Mouse (Mus musculus) C2C12 (cell line): ENCODE data around the gene Fdxr. TPM values are rescaled to one million over a fixed set of nuclear protein-coding genes. Genes with fewer than 3 reads are reported as not detected.

Experiments used
- H3K27me3 ChIP-seq: one replicate; pipeline ENCODE4 v1.6.1; 2011; ENCODE audit not compliant: control insufficient read depth, insufficient read depth, insufficient read length
- H3K36me3 ChIP-seq: one replicate; pipeline ENCODE4 v1.6.1; 2011; ENCODE audit not compliant: control insufficient read depth, insufficient read depth
- H3K4me3 ChIP-seq: one replicate; pipeline ENCODE4 v1.5.1; 2011; ENCODE audit warnings: mild to moderate bottlenecking, control low read depth; ENCODE audit not compliant: poor library complexity, insufficient read depth, severe bottlenecking
- H3K79me2 ChIP-seq: one replicate; pipeline ENCODE4 v1.6.1; 2011; ENCODE audit not compliant: control insufficient read depth, insufficient read depth
- H3K79me3 ChIP-seq: one replicate; pipeline ENCODE4 v1.6.1; 2011; ENCODE audit warnings: low read depth, control low read depth
- H3ac ChIP-seq: one replicate; pipeline ENCODE3; 2011; ENCODE audit warnings: low read depth; ENCODE audit not compliant: control insufficient read depth, insufficient read length
- CEBPB ChIP-seq: IDR thresholded peaks from one replicate; pipeline ENCODE4 v1.6.1; 2011; ENCODE audit warnings: low read depth, mild to moderate bottlenecking, control low read depth, moderate library complexity
- CTCF ChIP-seq: IDR thresholded peaks from one replicate; pipeline ENCODE4 v1.5.1; 2011; ENCODE audit not compliant: control insufficient read depth, insufficient read depth, insufficient read length
- FOSL1 ChIP-seq: IDR thresholded peaks from one replicate; pipeline ENCODE4 v1.8.0; 2011; ENCODE audit warnings: mild to moderate bottlenecking, low read length; ENCODE audit not compliant: poor library complexity, insufficient read depth, severe bottlenecking
- MAX ChIP-seq: IDR thresholded peaks from one replicate; pipeline ENCODE4 v1.6.1; 2011; ENCODE audit warnings: mild to moderate bottlenecking, control low read depth
- MYOD1 ChIP-seq: IDR thresholded peaks from one replicate; pipeline ENCODE4 v1.6.1; 2011; ENCODE audit warnings: low read depth; ENCODE audit not compliant: control insufficient read depth, insufficient read length
- MYOG ChIP-seq: IDR thresholded peaks from one replicate; pipeline ENCODE4 v1.6.1; 2011; ENCODE audit not compliant: control insufficient read depth, insufficient read length; ENCODE audit errors: extremely low read depth
- USF1 ChIP-seq: IDR thresholded peaks from one replicate; pipeline ENCODE4 v1.6.1; 2011; ENCODE audit warnings: low read depth, mild to moderate bottlenecking, control low read depth, moderate library complexity
- polyA plus RNA-seq: library from polyadenylated mRNA; unstranded; fragments of >200 nt; fragmentation: generic; extraction: Trizol; gene quantifications from one replicate; pipeline ENCODE4 v1.2.1, GENCODE M21; 2012; ENCODE audit warnings: missing spikeins

The Fdxr gene
- polyA plus RNA-seq, 1 experiment: 10.7 TPM

DNA sequence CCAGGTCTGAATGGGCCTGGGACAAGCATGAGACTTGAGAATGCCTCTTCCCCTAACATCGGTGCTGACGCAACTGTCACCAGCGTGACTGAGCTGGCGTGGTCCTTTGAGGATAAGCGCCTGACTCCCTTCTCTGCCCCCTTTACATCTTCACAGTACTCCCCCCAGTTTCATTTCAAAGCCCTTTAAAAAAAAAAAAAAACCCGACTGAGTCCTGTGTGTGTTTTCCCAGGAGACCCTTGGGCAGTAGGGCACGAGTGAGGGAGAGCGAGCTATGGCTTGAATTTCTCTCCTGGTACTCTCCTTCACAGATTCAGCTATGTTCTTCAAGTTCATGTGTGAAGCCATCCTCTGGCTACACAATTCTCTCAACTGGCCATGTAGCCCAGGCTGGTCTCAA lies 21.3 kb upstream of the Fdxr start:
- TF ChIP-seq MYOG: no peak
- TF ChIP-seq CTCF: no peak
- no peak for TF ChIP-seq CEBPB
- no peak for TF ChIP-seq MYOD1
- TF ChIP-seq MAX: no peak
- TF ChIP-seq FOSL1: no peak
- no peak for TF ChIP-seq USF1
- H3K36me3 ChIP-seq: no peaks in the 10 kb centered on the region
- no peak overlapping the region for H3K4me3 ChIP-seq
- no peaks in the 10 kb centered on the region for H3K79me2 ChIP-seq
- H3K27me3 ChIP-seq: no peaks in the 10 kb centered on the region
- H3K79me3 ChIP-seq: no peaks in the 10 kb centered on the region
- no peak overlapping the region for H3ac ChIP-seq

- no peak for TF ChIP-seq CTCF
- no peak for TF ChIP-seq FOSL1
- TF ChIP-seq CEBPB: no peak
- TF ChIP-seq MAX: no peak
- TF ChIP-seq USF1: no peak
- TF ChIP-seq MYOD1: no peak
- TF ChIP-seq MYOG: no peak
- Histone ChIP-seq H3K79me3 (no peaks in the 10 kb centered on the region), H3ac (no peak within 1 kb of the TSS), H3K79me2 (no peaks in the 10 kb centered on the region), H3K36me3 (no peaks in the 10 kb centered on the region), H3K27me3 (no peaks in the 10 kb centered on the region), H3K4me3 (no peak within 1 kb of the TSS)
These were observed 20.5 kb upstream of the Fdxr start, which contains the start of gene Fads6 for GRCm38 (mm10) chr11:115297214-115297826. Fads6 (minus strand) TSS chr11:115297663.

DNA sequence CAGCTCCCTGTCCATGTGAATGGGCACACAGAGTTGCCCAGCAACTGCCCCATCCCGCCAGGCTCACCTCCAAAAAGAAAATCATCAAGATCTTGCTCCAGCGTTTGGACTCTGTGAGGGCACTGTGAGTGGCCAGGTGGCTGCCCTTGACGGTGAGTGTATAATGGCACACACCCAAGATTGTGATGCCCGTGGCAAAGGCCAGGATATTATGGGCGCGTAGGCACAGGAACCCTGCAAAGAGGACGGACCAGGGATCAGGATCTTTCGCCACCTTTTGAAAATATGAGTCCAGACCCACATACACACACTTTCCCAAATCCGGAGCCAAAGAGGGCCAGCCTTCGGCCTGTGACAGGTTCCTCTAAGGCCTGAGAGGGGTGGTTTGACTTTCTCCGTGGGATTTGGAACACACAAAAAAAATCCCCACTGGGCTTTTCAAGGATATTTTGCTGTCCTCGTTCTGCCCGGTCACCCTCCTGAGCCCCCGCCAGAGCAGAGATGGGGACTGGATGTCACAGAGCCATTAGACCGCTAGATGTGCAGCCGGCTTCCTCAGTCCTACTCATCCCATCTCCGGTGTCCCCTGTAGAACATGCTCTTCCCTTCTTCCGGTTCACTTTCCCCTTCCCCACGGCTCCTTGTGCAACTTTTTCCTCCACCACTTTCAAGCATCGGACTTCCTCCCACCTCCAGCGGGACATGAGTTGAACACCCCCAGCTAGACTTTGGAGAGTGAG lies 19.8 kb upstream of the Fdxr start:
- Histone ChIP-seq H3K79me2 (no peaks in the 10 kb centered on the region), H3K4me3 (no peak overlapping the region), H3K36me3 (no peaks in the 10 kb centered on the region), H3K79me3 (no peaks in the 10 kb centered on the region), H3ac (no peak overlapping the region), H3K27me3 (no peaks in the 10 kb centered on the region)
- TF ChIP-seq CTCF (no peak), MYOG (no peak), CEBPB (no peak), USF1 (no peak), FOSL1 (no peak), MYOD1 (no peak), MAX (no peak)

- Histone ChIP-seq H3K4me3 (no peak overlapping the region), H3K79me2 (no peaks in the 10 kb centered on the region), H3K79me3 (no peaks in the 10 kb centered on the region), H3K27me3 (no peaks in the 10 kb centered on the region), H3ac (no peak overlapping the region), H3K36me3 (no peaks in the 10 kb centered on the region)
- TF ChIP-seq FOSL1 (no peak), CTCF (no peak), MYOG (no peak), CEBPB (no peak), MYOD1 (no peak), USF1 (no peak), MAX (no peak)
These were observed 19.1 kb upstream of the Fdxr start for GRCm38 (mm10) chr11:115295939-115296338.

- Histone ChIP-seq H3K27me3 (no peaks in the 10 kb centered on the region), H3K79me3 (no peaks in the 10 kb centered on the region), H3K36me3 (no peaks in the 10 kb centered on the region), H3ac (no peak overlapping the region), H3K4me3 (no peak overlapping the region), H3K79me2 (no peaks in the 10 kb centered on the region)
- TF ChIP-seq FOSL1 (no peak), MYOG (no peak), CTCF (no peak), MAX (no peak), USF1 (no peak), MYOD1 (no peak), CEBPB (no peak)
These were observed 16.0 kb upstream of the Fdxr start for GRCm38 (mm10) chr11:115292631-115293375.
